Mouse (Mus musculus): ENCODE results near the gene Bcl2l14. TPM values are rescaled to one million over a fixed set of nuclear protein-coding genes. Genes with fewer than 3 reads are reported as not detected.

Bcl2l14 gene
- polyA plus RNA-seq, 1 experiment from 2014 or later, result 0.12 TPM

DNA sequence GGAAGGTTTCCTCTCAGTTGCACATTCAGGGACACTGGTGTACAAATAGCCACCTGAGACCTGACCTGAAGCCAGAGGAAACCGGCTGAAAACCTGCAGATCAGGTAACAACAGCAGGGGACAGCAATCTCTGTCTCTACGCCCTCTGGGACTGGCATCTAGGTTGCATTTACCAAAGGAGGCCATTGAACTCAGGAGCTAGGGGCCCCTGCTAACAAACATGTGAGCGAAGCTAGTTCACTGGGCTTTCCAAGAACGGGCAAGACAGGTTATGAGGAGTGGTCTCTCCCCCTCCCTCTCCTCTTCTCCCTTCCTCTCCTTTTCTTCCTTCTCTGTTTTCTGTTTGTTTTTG, 18.4 kb downstream of the Bcl2l14 start:
- Histone ChIP-seq H3K4me1 (no peaks in the 10 kb centered on the region; the same call in 1 of the 2 replicates), H3K4me3 (no peak overlapping the region), H3K36me3 (no peaks in the 10 kb centered on the region), H3K9me3 (replicated peaks) (no peaks in the 10 kb centered on the region), H3K27ac (replicated peaks) (no peak overlapping the region), H3K27me3 (ENCODE audit: low read depth, poor library complexity, severe bottlenecking) (no peaks in the 10 kb centered on the region)
- DNase-seq (ENCODE audit: low spot score), result no peak
- 78% methylated on average over 4 of the region's 4 CpGs for WGBS

- Histone ChIP-seq H3K27ac (replicated peaks) (no peak overlapping the region), H3K27me3 (ENCODE audit: low read depth, poor library complexity, severe bottlenecking) (no peaks in the 10 kb centered on the region), H3K9me3 (replicated peaks) (no peaks in the 10 kb centered on the region), H3K4me3 (no peak overlapping the region), H3K4me1 (no peaks in the 10 kb centered on the region; the same call in 1 of the 2 replicates), H3K36me3 (no peaks in the 10 kb centered on the region)
- no peak for DNase-seq (ENCODE audit: low spot score)
- 57% methylated on average over 3 of the region's 3 CpGs for WGBS
Measured at GRCm38 (mm10) chr6:134416556-134417105, 20.5 kb downstream of the Bcl2l14 start.

- no peaks in the 10 kb centered on the region for H3K9me3 ChIP-seq (replicated peaks)
- no peaks in the 10 kb centered on the region for H3K36me3 ChIP-seq
- no peak overlapping the region for H3K4me3 ChIP-seq
- 80% methylated on average over 3 of the region's 3 CpGs for WGBS
- DNase-seq (ENCODE audit: low spot score), result no peak
- no peak overlapping the region for H3K27ac ChIP-seq (replicated peaks)
- no peaks in the 10 kb centered on the region for H3K27me3 ChIP-seq (ENCODE audit: low read depth, poor library complexity, severe bottlenecking)
- no peaks in the 10 kb centered on the region; the same call in 1 of the 2 replicates for H3K4me1 ChIP-seq
Measured at GRCm38 (mm10) chr6:134417886-134418285, 21.8 kb downstream of the Bcl2l14 start.

DNA sequence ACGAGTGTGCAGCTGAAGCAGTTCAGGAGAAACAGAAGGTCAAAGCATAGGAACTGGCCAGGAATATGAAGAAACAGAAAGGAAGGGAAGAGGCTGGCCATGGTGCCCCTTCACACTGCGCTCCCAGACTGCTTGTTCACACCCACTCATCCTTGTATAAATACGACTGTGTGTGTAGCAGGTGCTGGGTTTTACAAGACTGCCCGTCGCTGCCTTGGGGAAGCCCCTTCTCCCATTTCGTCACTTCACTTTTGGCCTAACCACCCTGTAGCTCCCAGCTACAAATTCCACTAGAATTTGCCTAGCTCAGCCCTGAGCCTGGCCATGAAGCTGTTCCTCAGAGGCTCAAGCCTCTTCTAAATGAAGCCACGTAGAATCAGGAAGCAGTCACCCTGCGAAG, 24.3 kb downstream of the Bcl2l14 start:
- Histone ChIP-seq H3K27ac (replicated peaks) (no peak overlapping the region), H3K4me3 (no peak overlapping the region), H3K27me3 (ENCODE audit: low read depth, poor library complexity, severe bottlenecking) (no peaks in the 10 kb centered on the region), H3K36me3 (no peaks in the 10 kb centered on the region), H3K4me1 (0 out of 2 replicates have a peak, but pooled peaks cover 3% of the 10 kb centered on the region), H3K9me3 (replicated peaks) (no peaks in the 10 kb centered on the region)
- no peak for DNase-seq (ENCODE audit: low spot score)
- 85% methylated on average over 8 of the region's 8 CpGs for WGBS

DNA sequence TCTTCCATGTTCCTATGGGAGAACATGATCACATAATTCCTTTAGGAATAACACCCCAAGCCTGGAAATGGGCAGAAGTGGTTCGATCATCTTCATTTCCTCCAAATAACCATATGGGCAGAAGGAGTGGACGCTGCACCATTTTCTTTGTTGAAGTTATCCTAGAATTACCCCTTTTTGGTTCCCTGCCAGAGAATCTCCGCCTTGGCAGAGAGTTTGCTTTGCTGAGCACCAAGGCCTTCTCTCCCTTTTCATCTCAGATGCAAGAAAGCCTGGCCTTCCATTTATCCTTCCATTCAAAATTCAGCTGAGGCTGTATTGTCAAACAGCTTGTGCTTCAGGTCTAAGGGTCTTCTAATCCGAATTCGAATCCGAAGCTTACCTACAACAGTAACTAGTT, 25.8 kb downstream of the Bcl2l14 start:
- Histone ChIP-seq H3K4me3 (no peak overlapping the region), H3K27me3 (ENCODE audit: low read depth, poor library complexity, severe bottlenecking) (no peaks in the 10 kb centered on the region), H3K9me3 (replicated peaks) (no peaks in the 10 kb centered on the region), H3K4me1 (0 out of 2 replicates have a peak, but pooled peaks cover 5% of the 10 kb centered on the region), H3K36me3 (no peaks in the 10 kb centered on the region), H3K27ac (replicated peaks) (no peak overlapping the region)
- DNase-seq (ENCODE audit: low spot score), result no peak
- WGBS, result 87% methylated on average over 6 of the region's 6 CpGs

- H3K4me3 ChIP-seq, result no peak overlapping the region
- no peak overlapping the region for H3K27ac ChIP-seq (replicated peaks)
- 44% methylated on average over 11 of the region's 11 CpGs for WGBS
- H3K27me3 ChIP-seq (ENCODE audit: low read depth, poor library complexity, severe bottlenecking), result no peaks in the 10 kb centered on the region
- DNase-seq (ENCODE audit: low spot score), result peak; percentile 51
- no peaks in the 10 kb centered on the region for H3K9me3 ChIP-seq (replicated peaks)
- H3K36me3 ChIP-seq, result no peaks in the 10 kb centered on the region
- H3K4me1 ChIP-seq, result 0 out of 2 replicates have a peak, but pooled peaks cover 5% of the 10 kb centered on the region
Measured at GRCm38 (mm10) chr6:134425216-134425717, 29.1 kb downstream of the Bcl2l14 start.

DNA sequence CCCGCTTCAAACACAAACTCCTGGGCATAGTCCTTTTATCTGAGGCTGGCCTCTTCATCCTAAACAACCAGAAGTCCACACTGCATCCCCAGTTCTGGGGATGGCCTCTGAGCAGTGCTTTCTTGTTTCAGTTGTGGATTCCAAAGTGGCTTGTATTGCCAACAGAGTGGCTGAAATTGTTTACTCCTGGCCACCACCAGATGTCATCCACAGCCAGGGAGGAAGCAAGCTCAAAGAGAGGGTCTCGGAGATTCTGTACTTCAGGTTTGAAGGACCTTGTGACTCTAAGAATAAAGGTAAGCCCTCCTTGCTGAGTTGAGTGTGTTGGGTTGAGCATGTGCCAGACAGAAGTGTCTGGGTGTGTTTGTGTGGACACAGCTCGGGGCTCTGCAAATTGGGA, 31.0 kb downstream of the Bcl2l14 start:
- Histone ChIP-seq H3K36me3 (no peaks in the 10 kb centered on the region), H3K27ac (replicated peaks) (no peak overlapping the region), H3K27me3 (ENCODE audit: low read depth, poor library complexity, severe bottlenecking) (no peaks in the 10 kb centered on the region), H3K4me1 (0 out of 2 replicates have a peak, but pooled peaks cover 5% of the 10 kb centered on the region), H3K4me3 (no peak overlapping the region), H3K9me3 (replicated peaks) (no peaks in the 10 kb centered on the region)
- 85% methylated on average over 3 of the region's 3 CpGs for WGBS
- DNase-seq (ENCODE audit: low spot score), result no peak

DNA sequence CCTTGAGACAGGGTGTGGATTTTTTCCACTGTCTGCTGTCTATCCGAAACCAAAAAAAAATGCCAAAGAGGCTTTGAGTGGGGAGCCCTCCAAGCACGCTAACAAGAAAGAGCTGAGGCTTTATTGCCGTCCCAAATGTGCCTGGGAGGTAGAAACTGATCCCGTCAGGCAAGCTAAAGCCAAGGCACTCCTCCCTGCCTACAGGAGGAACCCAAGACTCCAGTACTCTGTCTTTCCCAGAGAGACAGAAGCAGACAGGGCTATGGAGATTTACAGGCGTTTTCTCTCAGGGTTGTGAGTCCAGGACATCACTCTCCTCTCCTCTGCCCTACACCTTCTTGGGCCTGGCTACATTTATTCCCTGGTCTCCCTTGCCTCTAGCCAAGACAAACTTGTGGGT, 32.3 kb downstream of the Bcl2l14 start:
- H3K4me3 ChIP-seq, result no peak overlapping the region
- H3K4me1 ChIP-seq, result 0 out of 2 replicates have a peak, but pooled peaks cover 5% of the 10 kb centered on the region
- no peaks in the 10 kb centered on the region for H3K36me3 ChIP-seq
- no peak overlapping the region for H3K27ac ChIP-seq (replicated peaks)
- no peaks in the 10 kb centered on the region for H3K9me3 ChIP-seq (replicated peaks)
- DNase-seq (ENCODE audit: low spot score), result no peak
- no peaks in the 10 kb centered on the region for H3K27me3 ChIP-seq (ENCODE audit: low read depth, poor library complexity, severe bottlenecking)
- WGBS, result 87% methylated on average over 5 of the region's 5 CpGs

DNA sequence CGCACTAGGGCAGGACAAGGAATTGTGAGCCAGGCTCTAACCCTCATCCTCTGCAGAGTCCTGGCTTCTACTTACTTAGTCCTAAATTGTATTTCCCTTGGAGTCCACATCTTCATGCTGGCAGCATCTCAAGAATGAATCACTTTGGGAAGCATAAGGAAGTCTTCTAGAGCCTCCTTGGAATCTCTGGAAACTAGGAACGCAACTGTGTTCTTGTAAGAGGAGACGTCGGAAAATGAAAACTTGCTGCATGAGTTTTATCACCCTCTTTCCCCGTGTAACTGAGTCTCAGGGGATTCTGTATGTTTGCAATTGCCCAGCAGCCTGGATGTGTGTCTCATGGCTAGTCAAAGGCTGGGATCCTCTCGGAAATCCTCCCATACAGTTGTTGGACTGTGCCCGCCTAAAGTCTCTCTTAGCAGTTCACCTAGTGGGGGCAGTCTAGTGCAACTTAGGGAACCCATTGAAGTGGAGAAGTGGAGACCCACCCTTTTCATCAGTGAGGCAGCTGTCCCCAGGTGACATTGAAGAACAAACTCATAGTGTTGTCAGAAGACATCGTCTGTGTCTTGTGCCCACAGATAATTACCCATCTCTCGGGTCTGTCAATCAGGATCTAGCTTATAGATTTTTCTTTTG, 34.2 kb downstream of the Bcl2l14 start:
- no peak for DNase-seq (ENCODE audit: low spot score)
- Histone ChIP-seq H3K4me1 (0 out of 2 replicates have a peak, but pooled peaks cover 3% of the 10 kb centered on the region), H3K9me3 (replicated peaks) (no peaks in the 10 kb centered on the region), H3K4me3 (no peak overlapping the region), H3K27me3 (ENCODE audit: low read depth, poor library complexity, severe bottlenecking) (no peaks in the 10 kb centered on the region), H3K27ac (replicated peaks) (no peak overlapping the region), H3K36me3 (no peaks in the 10 kb centered on the region)
- 85% methylated on average over 9 of the region's 9 CpGs for WGBS

GRCm38 (mm10) chr6:134431583-134431982, 35.5 kb downstream of the Bcl2l14 start:
- no peaks in the 10 kb centered on the region for H3K27me3 ChIP-seq (ENCODE audit: low read depth, poor library complexity, severe bottlenecking)
- H3K4me1 ChIP-seq, result no peaks in the 10 kb centered on the region
- WGBS, result 76% methylated on average over 4 of the region's 4 CpGs
- no peak for DNase-seq (ENCODE audit: low spot score)
- no peaks in the 10 kb centered on the region for H3K9me3 ChIP-seq (replicated peaks)
- H3K27ac ChIP-seq (replicated peaks), result no peak overlapping the region
- H3K4me3 ChIP-seq, result no peak overlapping the region
- no peaks in the 10 kb centered on the region for H3K36me3 ChIP-seq

DNA sequence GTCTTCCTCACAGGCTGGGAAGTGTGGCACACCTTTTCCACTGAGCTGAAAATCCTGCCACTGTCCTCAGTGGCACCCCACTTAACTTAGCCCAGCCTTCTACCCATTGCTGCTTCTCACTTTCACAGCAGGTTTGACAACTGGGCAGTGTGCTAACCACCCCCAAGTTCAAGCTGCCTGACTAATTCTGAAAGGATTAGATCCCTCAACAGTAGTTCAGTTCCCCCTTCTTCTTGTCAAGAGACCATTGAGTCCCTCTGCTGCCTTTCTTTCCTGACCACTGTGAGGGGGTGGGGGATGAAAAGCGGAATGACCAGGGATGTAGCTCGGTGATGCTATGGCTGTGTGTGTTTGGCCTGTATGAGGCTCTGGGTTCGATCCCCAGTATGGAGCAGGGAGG, 37.2 kb downstream of the Bcl2l14 start:
- no peak overlapping the region for H3K4me3 ChIP-seq
- H3K4me1 ChIP-seq, result no peaks in the 10 kb centered on the region
- no peaks in the 10 kb centered on the region for H3K36me3 ChIP-seq
- H3K27ac ChIP-seq (replicated peaks), result no peak overlapping the region
- H3K27me3 ChIP-seq (ENCODE audit: low read depth, poor library complexity, severe bottlenecking), result no peaks in the 10 kb centered on the region
- no peak for DNase-seq (ENCODE audit: low spot score)
- H3K9me3 ChIP-seq (replicated peaks), result no peaks in the 10 kb centered on the region
- 85% methylated on average over 3 of the region's 3 CpGs for WGBS

- WGBS, result 83% methylated on average over 6 of the region's 6 CpGs
- no peak overlapping the region for H3K27ac ChIP-seq (replicated peaks)
- no peaks in the 10 kb centered on the region for H3K36me3 ChIP-seq
- H3K4me1 ChIP-seq, result peaks cover 2% of the 10 kb centered on the region
- H3K27me3 ChIP-seq (ENCODE audit: low read depth, poor library complexity, severe bottlenecking), result no peaks in the 10 kb centered on the region
- H3K4me3 ChIP-seq, result no peak overlapping the region
- DNase-seq (ENCODE audit: low spot score), result no peak
- H3K9me3 ChIP-seq (replicated peaks), result no peaks in the 10 kb centered on the region
Measured at GRCm38 (mm10) chr6:134434044-134434443, 37.9 kb downstream of the Bcl2l14 start.

DNA sequence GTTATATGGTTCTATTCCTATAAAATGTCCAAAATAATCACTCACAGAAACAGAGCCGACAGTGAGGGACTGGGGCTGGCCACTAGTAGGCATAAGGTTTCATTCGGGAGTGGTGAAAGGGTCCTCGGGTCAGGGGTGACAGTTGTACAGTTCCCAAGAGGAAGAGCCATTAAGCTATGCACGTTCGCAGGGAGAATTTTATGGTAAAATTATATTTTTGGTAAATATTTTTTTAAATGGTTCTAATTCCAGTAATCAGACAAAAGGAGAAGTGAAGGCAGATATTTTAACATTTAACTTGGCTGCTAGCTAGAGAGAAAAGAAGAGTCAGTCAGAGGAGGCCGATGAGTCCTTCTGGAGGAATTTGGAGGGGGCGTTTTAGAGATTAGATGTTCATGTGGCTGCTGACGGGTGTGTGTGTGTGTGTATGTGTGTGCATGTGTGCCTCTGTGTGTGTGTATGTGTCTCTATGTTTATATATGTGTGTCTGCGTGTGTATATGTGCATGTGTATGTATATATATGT, 38.8 kb downstream of the Bcl2l14 start:
- no peaks in the 10 kb centered on the region for H3K36me3 ChIP-seq
- 80% methylated on average over 9 of the region's 9 CpGs for WGBS
- no peaks in the 10 kb centered on the region for H3K9me3 ChIP-seq (replicated peaks)
- H3K27ac ChIP-seq (replicated peaks), result no peak overlapping the region
- no peaks in the 10 kb centered on the region for H3K27me3 ChIP-seq (ENCODE audit: low read depth, poor library complexity, severe bottlenecking)
- DNase-seq (ENCODE audit: low spot score), result no peak
- H3K4me1 ChIP-seq, result peaks cover 11% of the 10 kb centered on the region
- H3K4me3 ChIP-seq, result no peak overlapping the region
